Mouse (Mus musculus) adrenal gland, adult 18-20 months (tissue): ENCODE results near the gene Olfr678. TPM values are rescaled to one million over a fixed set of nuclear protein-coding genes. Genes with fewer than 3 reads are reported as not detected.
"Not testable (repeated sequence)": the region's sequence is repeated elsewhere in the genome, so short reads cannot be mapped to it uniquely, and the experiment has no call there.

Source experiments
- DNase-seq, 2 experiments: peaks; one replicate each; pipeline ENCODE4 v3.0.0; 2021 to 2022; ENCODE audit warnings: low spot score in 2 of 2
- long read RNA-seq, 2 experiments: library from polyadenylated mRNA; stranded (forward); transcript quantifications; one replicate each; pipeline ENCODE4 v2.0.0; 2021
- total RNA-seq, 2 experiments: library from RNA; stranded (reverse); gene quantifications; 1 replicate in 1 of 2; 2 replicates in 1 of 2; pipeline ENCODE4 v1.2.3; 2021

Olfr678 gene
- total RNA-seq = not detected
- long read RNA-seq, experiment 1 = 0 reads
- long read RNA-seq, experiment 2 = 0 reads

- DNase-seq = no peak
These were observed at the start of gene Olfr678 for GRCm38 (mm10) chr7:105064175-105064574. Olfr678 (plus strand) TSS chr7:105064475.

DNA sequence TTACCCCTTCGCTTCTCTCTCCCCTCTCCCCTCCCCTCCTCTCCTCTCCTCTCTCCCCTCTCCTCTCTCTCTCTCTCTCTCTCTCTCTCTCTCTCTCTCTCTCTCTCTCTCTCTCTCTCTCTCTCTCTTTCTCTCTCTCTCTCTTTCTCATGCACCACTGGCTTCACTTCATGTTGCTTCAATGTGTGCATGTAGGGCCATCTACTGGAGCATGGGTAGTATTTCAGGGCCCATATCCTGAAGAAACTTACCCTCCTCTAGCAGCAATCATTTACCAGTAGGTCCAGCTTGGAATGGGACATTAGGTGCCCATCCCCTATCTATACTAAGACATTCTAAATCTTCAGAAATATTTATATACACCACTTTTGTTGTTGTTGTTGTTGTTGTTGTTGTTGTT lies 41.7 kb upstream of the Olfr678 start:
- DNase-seq = no peak

DNA sequence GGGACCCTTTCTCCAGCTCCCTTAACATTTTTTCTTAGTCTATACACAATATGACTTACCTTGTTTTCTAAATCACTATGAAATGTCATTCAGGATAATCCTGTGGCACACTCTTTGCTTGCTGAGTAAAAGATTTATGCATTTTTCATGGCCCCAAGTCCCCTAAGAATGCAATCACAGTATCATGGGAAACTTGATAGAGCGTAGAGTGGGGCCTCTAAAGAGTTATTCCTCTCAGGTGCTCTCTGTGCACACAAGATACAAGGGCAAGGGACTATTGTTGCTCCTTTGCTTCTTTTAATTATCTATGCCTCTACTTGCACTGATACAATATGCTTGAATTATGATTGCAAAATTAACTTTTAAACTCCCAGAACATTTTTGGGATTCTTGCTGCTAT lies 35.9 kb upstream of the Olfr678 start, which contains the start of gene Olfr675:
Gene Olfr675, minus strand, starts transcription at position 101 of the 400 bp plus-strand sequence.
- DNase-seq = no peak

GRCm38 (mm10) chr7:105032398-105032797 lies 31.9 kb upstream of the Olfr678 start, which contains the start of gene Olfr676:
Olfr676 (plus strand) TSS chr7:105032698.
- no peak for DNase-seq

- not testable (repeated sequence) for DNase-seq
These were observed 30.4 kb upstream of the Olfr678 start for GRCm38 (mm10) chr7:105033836-105034235.

DNA sequence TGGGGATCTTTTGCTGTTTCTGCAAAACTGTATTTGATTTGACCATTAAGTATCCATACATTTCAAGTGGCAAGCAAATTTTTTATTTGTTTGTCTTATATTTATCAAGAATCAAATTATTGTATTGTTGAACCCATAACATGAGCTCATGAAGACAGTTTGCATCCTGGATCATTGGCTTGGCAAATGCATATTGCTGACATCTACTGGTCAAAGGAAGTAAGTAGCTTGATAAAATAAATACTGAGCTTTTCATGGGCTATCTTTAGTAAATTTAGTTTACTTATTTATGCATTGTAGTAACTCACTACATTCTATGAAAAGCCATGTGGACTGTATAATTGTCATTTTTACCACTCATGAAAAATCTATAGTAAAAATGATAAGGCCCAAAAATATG lies 5.3 kb upstream of the Olfr678 start:
- DNase-seq = no peak

GRCm38 (mm10) chr7:105080905-105081304 lies 16.6 kb downstream of the Olfr678 start, which contains the start of gene Olfr679:
Olfr679 (plus strand) TSS chr7:105081205.
- DNase-seq = no peak

DNA sequence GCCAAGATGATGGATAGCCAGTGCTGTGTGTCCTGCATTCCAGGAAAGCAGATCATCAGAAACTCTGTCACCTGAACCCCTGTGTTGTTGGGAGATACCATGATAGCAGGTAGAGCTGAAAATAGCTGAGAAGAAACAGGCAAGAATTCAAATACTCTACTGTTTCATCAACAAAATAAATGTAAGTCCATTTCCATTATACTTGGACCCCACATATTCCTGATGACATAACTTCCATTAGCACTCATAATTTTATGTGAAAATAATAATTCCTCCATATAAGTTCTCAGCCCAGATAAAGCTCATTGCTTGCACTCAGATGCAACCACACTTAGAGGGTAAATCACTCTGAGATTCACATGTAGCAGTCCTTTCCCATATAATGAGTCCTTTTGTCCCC lies 28.4 kb downstream of the Olfr678 start, which contains the start of gene Olfr680-ps1:
Gene Olfr680-ps1, minus strand, starts transcription at position 101 of the 400 bp plus-strand sequence.
- not testable (repeated sequence) for DNase-seq

DNA sequence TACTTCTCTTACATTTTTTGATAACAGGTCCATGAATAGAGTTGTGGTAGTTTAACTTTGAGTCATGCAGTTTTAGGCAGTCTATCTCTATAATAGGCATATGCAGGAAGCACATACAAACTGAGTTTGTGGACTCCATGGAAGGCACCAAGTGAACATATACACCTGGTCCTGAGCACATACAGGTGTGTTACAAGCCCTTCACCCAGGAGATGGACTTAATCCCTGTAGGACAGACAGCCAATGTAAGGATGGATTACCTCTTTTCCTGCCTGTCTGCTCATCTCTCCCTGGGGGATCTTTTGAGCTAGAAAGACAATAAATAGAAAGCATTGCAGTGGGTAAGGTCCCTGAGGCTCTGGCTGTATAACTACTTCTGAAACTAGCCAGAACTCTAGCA lies 52.3 kb downstream of the Olfr678 start, which contains the start of gene Olfr681:
Gene Olfr681, plus strand, starts transcription at position 301 of the 400 bp plus-strand sequence.
- no peak for DNase-seq

Other genes with a start within 250 kb of the Olfr678 start
- gene Usp17lb, start 221.9 kb upstream of the Olfr678 start, total RNA-seq = not detected
- gene Usp17la, start 207.5 kb upstream of the Olfr678 start, total RNA-seq = not detected
- gene Olfr665, start 186.4 kb upstream of the Olfr678 start, total RNA-seq = not detected
- gene Olfr666, start 168.5 kb upstream of the Olfr678 start, total RNA-seq = not detected
- gene Olfr667, start 143.0 kb upstream of the Olfr678 start, total RNA-seq = not detected
- not detected for gene Olfr668, start 136.4 kb upstream of the Olfr678 start, total RNA-seq
- not detected for gene Olfr669, start 130.2 kb upstream of the Olfr678 start, total RNA-seq
- gene Olfr670, start 101.9 kb upstream of the Olfr678 start, total RNA-seq = not detected
- gene Olfr671, start 85.3 kb upstream of the Olfr678 start, total RNA-seq = not detected
- not detected for gene Olfr672, start 62.4 kb upstream of the Olfr678 start, total RNA-seq
- not detected for gene Olfr675, start 36.0 kb upstream of the Olfr678 start, total RNA-seq
- not detected for gene Olfr676, start 31.8 kb upstream of the Olfr678 start, total RNA-seq
- gene Olfr677, start 13.1 kb upstream of the Olfr678 start, total RNA-seq = not detected
- not detected for gene Olfr679, start 16.7 kb downstream of the Olfr678 start, total RNA-seq
- not detected for gene Olfr680-ps1, start 28.3 kb downstream of the Olfr678 start, total RNA-seq
- gene Olfr681, start 52.4 kb downstream of the Olfr678 start, total RNA-seq = not detected
- not detected for gene Olfr683, start 82.5 kb downstream of the Olfr678 start, total RNA-seq
- not detected for gene Olfr684, start 99.2 kb downstream of the Olfr678 start, total RNA-seq
- gene Olfr685, start 121.5 kb downstream of the Olfr678 start, total RNA-seq = not detected
- not detected for gene Olfr686, start 143.0 kb downstream of the Olfr678 start, total RNA-seq
- not detected for gene Olfr688, start 223.6 kb downstream of the Olfr678 start, total RNA-seq
- not detected for gene Olfr689, start 246.7 kb downstream of the Olfr678 start, total RNA-seq